Mouse (Mus musculus) 416B (cell line): ENCODE results near the gene Slc22a27.
"Not testable (repeated sequence)": the region's sequence is repeated elsewhere in the genome, so short reads cannot be mapped to it uniquely, and the experiment has no call there.

Experiments
- DNase-seq: peaks from one replicate; pipeline ENCODE4 v3.0.0; 2011; ENCODE audit warnings: low read depth

The Slc22a27 gene

GRCm38 (mm10) chr19:7965927-7966326 lies at the start of gene Slc22a27:
Gene Slc22a27 (minus strand): TSS chr19:7966027.
- not testable (repeated sequence) for DNase-seq

- peak; percentile 11 for DNase-seq
Measured at GRCm38 (mm10) chr19:8011596-8011995, 45.8 kb upstream of the Slc22a27 start.

GRCm38 (mm10) chr19:8009086-8009485 lies 43.3 kb upstream of the Slc22a27 start:
- DNase-seq = not testable (repeated sequence)

GRCm38 (mm10) chr19:7968703-7969102 lies 2.9 kb upstream of the Slc22a27 start:
- DNase-seq = no peak

GRCm38 (mm10) chr19:7966550-7966949 lies 723 bp upstream of the Slc22a27 start:
- DNase-seq = not testable (repeated sequence)

- not testable (repeated sequence) for DNase-seq
Measured at GRCm38 (mm10) chr19:7939391-7939790, 26.4 kb downstream of the Slc22a27 start.

GRCm38 (mm10) chr19:7876626-7877025 lies 89.2 kb downstream of the Slc22a27 start:
- DNase-seq = no peak

- DNase-seq = no peak
Measured at GRCm38 (mm10) chr19:7829851-7830250, 136.0 kb downstream of the Slc22a27 start.
